Mouse (Mus musculus) cerebellum, adult 8-10 months (tissue): Measurements from ENCODE around the gene Mthfd2l.

Experiments
- DNase-seq: peaks from one replicate; pipeline ENCODE4 v3.0.0; 2022

The Mthfd2l gene

DNA sequence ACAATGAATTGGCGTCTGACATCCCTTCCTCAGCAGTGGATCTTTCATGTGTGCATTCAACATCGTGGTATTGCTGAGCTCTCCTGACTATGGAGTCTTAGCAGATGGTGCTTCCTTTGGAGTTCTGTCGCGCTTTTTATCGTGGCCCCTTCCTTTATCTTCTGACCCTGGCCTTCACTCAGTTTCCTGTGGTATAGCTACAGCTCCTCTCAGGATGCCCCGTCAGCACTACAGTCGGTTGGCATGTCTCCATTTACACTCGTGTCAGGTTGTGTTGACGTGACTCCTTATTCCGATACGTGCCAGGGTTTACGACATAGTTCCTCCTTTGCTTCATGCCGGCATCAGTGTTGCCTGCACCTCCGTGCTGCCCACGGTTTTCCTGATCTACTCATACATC is 18.6 kb downstream of the Mthfd2l start:
- no peak for DNase-seq

DNA sequence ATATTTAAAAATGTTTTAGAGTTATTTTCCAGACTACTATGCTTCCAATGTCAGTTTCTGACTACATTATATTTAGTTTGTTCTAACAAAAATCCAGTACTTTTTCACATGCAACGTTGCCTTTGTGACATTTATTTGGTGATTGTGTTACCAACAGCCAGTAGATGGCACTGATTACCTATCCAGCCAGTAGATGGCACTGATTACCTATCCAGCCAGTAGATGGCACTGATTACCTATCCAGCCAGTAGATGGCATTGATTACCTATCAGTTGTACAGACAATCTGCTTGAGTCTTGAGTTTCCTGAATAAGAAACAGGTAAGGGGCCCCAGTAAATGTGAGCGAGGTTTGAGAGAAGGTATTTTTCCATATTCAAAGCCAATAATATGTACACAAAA is 20.6 kb downstream of the Mthfd2l start:
- peak; percentile 34 for DNase-seq

DNA sequence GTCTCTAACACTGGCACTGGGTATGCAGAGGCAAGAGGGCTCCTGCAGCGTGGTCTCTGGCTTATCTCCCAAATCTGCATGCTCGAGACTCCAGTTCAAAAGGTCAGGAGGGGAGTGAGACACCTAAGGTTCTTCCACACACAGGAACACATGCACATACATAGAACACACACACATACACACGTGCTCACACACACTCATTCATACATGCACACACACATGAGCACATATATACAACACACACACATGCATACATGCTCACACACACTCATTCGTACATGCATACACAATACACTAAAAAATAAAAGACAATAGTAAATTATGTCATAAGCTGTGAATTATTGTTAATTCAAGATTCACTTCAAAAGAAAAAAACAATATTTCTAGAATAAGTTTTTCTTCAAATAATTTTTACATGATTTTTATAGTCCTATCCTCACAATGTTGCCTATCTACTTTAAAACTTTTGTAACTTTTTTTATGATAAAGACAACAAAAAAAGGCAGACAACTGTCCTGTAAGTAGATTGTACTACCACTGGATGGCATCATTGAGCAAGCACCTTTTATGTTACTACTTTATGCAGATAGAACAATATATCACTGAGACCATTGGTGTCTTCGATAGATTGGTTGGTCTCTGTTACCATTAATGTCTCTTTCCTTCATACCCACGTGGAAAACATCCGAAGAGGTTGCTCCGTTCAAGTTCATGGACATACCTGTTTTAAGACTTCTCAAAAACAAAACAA is 22.0 kb downstream of the Mthfd2l start:
- no peak for DNase-seq

DNA sequence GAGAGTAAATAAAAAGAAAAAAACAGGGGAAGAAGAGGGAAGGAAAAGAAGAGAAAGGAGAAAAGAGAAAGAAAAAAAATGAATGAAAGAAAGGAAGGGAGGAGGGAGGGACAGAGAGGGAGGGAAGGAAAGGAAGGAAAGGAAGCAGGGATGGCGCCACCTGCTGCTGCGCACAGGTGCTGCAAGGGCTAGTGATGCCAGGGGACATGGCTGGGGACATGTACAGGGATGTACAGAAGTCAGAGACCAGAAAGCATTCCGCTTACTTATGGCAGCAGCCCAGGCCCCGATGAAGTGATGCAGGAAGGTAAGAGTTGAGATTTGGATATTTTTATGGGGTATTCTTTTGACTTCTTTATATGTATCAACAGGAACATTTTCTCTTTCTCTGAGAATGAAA is 33.4 kb downstream of the Mthfd2l start:
- DNase-seq, result no peak

DNA sequence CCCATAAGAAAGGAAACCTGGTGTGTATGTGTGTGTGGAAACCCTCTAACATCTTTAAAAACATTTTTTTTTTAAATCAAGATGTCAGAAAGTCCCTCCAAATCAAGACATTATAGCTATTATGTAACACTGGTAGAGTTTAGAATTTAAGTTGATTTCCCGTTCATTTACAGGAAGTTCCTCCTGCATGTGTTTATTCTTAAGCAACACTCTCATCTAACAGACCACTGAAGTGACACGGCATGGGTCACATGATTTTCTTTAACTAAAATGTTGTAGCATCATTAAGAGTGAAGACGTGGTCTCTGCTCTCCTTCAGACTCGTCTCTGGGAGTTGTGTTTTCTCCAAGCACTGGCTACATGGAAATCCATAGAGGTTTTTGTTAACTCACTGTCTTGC is 33.8 kb downstream of the Mthfd2l start:
- no peak for DNase-seq

DNA sequence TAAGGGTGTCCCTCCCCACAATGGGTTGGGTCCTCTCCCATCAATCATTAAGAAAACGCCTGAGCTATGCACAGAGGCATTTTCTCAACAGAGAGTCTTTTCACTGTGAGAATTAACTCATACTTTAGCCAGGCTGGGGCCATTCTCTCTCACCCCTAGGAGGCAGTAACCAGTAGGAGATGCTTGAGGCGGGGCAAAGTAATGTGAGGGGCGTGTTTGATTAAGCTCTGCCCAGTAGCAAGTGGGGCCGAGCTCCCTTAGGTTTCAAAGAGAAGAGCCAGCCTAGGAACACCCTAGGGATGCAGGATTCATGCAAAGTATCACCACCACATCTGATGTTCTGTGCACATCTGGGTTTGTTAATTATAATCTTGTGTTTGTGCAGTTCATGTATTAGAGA is 34.5 kb downstream of the Mthfd2l start:
- DNase-seq, result no peak

DNA sequence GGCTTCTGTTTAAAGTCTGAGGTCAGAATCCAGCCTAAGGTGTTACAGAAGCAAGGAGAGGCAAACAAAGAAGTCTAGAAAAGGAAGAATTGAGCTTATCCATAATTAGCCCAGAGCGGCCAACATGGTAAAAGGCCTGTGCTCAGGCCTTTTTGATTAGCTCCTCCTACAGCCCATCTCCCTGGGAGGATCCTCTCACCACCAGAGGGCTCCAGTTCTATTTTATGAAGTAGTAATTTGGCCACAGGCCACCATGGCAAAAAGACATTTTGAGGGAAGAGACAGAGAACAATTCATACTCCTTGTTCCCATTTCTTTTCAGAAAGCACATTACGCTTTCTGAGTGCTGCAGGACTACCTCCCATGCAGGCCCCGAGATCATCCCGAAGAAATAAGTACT is 46.3 kb downstream of the Mthfd2l start:
- DNase-seq, result peak; percentile 34

DNA sequence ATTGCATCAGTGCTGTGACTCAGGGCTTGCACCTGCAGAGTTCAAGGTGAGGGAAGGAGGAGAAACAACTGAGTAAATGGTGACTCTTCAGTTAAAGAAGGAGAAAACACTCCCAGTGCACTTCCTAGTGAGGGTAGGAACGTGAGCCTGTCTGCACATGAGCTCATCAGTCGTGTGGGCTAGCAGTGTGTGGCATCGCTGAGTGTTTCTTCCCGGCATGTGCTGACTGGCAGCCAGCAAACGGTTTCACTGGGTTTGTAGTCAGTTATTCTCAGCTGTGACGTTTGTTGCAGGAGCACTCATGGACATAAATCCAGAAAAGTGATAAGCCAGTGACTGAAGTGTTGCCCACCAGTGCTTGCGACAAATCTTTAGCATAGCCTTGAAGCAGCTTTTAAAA is 49.4 kb downstream of the Mthfd2l start:
- DNase-seq, result no peak

DNA sequence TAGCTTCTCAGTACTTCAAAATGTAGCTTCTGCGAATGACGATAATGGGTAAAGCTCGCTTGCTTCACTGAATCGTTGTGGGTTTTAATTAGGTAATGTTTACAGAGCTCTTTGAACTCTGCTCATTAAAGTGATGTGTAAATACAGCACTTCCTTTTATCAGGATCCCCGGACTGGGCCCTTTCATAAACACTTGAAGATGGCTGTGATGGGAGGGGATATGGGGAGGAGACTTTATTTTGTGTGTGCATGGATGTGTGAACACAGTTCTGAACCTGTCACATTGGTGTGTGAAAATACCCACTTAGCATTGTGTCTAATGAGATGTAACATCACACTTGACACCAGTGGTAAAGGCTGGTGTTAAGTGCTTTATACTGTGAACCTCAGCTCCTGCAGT is 56.7 kb downstream of the Mthfd2l start:
- DNase-seq, result no peak

DNA sequence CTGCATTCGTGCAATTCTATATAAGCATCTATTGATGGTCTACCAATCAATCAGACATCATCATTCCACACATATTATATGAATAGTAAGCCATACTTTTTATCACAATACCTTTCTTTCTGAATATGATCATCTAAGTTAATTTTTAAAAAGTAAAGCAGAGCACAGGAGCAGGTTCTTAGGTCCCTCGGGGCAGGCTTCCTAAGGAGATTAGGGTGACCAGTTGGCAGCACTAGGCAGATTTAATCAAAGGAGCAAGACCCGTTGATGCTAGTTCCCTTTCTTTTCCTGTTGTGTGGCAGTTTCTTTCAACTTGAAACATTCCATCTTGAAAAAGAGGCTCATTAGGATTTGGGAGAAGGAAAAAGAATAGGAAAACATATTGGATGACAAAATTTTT is 57.2 kb downstream of the Mthfd2l start:
- DNase-seq, result no peak

DNA sequence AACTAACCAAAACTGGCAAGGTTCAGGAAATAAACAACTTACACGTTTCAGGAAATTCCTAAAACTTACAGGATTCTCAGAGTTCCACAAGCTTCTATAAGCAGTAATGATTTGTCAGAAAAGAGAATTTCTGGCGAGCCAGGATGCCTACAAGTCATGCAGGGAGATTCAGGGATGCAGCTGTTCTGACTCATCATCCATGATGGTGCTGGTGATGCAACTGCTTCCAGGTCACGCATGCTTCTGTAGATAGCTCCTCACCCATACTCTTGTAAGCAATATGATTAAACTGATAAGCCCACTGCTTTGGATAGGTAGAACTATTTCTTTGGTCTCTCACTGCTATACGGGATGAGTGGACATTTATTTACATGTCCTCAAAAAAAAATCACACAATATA is 57.7 kb downstream of the Mthfd2l start:
- DNase-seq, result no peak

DNA sequence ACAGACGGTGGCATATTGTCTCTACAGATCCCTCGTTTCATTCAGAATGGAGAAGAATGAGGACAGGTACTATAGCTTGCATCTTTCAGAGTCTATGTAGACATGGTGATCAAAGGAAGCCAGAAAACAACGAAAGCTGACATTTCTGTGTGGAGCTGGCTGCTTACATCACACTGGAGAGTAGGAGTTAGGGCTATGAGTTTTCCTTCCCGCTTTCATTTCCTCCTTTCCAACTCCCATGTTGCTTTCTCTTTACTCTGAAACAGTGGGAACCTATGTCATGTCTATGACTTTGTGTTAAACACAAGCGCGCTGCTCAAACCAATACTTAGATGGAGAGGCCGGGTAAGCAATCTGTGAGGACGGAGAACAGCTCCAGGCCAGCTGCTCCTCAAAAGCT is 69.0 kb downstream of the Mthfd2l start:
- DNase-seq, result no peak

DNA sequence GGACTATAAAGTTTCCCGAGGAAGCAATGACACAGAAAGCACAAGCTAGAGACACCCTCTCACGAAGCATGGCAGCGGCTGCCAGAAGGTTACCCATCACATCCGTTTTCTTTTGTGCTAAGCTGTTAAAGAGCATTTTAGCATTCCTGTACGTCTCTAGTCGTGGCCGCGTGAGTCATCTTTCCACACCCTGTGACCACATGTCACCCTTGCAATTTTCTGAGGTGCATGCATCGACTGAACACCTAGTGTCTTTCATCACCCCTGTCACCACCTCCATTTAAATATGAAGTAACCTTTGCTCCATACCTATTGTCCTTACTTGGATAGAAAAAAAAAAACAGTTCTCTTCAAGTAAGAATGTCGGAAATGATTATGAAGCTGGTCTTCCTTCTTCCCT is 84.3 kb downstream of the Mthfd2l start:
- no peak for DNase-seq

DNA sequence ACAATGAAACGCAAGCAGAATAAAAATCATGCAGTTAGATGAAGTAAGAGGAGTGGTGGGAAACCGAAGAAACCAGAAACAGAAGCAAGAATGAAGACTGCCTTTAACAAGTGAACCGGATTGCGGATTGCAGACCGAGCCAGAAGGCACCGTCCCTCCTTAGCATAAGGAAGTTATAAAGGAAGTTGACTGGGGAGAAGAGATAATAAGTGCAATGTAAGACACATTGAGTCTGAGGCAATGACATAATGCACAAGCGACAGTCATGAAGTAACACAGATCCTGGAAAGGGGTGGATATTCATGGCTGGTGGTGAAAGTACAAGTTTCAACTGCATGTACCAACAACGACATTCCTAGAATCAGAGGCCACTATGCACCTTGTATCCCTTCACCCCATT is 92.2 kb downstream of the Mthfd2l start:
- DNase-seq, result no peak

DNA sequence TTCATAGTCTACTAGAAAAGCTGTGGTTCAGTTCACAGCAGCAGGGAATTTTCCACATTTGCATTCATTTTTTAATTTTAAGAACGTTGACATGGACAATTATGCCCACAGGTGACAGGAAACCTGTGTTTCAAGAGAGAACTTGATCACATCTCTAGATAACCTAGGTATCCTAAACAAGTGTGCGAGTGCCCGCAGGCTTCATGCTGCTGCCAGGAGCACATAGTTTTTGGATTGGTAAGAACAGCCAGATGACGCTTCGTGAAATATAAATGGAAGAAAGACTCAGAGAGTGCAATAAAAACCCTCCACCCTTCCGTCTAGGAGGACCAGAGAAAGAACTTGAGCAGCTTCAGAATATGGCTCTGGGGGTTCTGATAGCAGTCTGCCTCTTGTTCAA is 96.2 kb downstream of the Mthfd2l start, which contains the start of gene Epgn:
Gene Epgn, plus strand, starts transcription at position 301 of the 400 bp plus-strand sequence.
- no peak for DNase-seq

DNA sequence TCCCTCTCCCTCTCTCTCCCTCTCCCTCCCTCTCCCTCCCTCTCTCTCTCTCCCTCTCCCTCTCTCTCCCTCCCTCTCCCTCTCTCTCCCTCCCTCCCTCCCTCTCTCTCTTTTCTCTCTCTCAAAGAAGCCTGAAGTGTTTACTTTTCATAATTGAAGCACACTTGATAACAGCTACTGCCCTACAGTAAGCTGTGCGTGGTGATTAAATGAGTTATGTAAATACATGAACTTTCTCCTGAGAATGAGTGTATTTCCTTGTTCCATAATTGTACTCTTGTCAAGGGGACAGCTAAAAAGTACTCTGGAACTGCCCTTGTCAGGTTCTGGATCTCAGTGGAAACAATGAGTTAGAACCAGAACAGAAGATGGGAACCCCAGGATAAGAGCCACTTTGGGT is 96.9 kb downstream of the Mthfd2l start:
- no peak for DNase-seq

DNA sequence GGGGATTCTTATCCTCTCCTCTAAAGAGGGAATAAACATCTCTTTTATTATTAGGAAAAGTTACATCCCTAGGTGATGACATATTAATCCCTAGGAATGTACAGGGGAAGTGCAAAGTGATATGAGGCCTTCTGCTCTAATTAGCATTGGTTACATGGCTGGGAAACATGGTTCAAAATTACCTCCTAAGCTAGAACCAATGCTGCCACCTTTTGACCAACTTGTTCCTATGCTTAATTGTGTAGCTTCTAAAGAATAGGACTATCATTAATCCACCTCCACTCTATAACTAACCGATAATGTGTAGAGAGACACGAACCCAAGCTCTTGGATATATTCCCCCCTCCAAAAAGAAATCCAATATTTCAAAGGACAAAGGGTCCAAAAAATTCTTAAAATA is 99.7 kb downstream of the Mthfd2l start:
- DNase-seq, result no peak

DNA sequence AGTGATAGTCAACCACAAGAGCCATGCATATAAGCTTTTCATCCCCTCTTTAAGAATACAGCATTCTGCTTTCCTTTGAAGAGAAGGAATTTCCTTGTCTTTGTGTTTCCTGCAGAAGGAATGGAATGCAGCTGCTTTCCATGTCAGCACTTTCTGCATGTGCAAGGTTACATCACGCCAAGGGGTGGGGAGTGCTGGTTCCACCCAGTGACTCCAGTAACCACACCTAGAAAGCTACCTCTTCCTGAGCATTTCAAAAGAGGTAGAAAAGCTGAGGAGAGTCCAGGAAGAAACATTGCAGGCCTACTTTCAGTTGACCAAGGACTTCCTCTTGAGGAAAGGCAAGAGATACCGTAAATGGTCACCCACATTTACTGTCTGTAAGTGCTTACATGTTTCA is 104.4 kb downstream of the Mthfd2l start:
- DNase-seq, result no peak

DNA sequence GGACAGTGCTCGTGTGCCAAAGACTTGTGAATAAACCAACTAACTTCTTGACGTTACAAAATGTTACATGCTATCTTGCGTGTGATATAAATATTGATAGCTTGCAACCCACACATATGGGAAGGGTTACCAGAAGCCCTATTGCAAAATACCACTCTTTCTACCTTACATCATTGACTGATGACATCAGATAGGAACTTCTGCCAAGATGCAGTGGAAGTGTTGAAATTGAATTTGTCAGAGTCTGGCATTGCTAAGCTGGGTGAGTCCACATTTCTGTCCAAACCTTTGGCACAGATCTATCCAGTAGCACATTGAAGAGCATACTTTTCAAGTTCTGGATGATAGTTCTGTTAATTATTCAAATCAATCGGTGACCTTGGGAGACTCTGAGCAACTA is 105.7 kb downstream of the Mthfd2l start:
- no peak for DNase-seq

DNA sequence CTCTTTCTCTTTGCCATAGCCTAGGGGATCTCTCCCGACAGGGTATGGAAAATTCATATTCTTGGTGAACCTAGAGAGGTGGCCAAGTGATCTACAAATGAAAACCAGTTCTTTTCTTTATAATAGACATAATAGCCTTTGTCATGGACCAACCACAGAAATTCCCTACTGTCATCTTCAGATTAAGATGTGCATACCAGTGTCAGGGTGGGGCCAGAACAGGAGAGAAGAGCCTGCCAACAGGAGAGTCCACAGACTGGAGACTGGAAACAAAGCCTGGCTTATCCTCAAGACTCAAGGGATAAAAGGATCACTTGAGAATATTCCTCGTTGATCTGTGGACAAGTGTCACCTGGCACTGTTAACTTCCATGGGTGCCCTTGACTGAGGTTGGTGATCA is 106.8 kb downstream of the Mthfd2l start:
- no peak for DNase-seq

DNA sequence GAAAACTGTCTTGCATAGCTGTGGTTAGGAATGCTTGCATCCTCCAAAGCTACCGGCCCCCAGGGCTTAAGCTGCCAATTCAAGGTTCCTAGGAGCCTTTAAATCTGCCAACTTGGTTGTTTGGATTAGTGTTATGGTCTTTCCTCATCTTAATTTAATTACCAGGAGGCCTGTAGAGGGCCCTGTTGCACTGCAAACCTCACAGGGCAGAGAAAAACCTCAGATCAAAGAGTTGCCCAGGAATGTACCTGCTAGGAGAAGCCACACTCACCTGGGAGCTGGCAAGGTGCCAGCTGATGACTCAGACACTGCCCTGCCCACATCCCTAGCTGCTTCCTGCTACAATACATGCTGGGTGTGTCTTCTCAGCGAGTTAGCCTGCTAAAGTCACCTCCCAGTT is 107.6 kb downstream of the Mthfd2l start:
- peak; percentile 1 for DNase-seq

DNA sequence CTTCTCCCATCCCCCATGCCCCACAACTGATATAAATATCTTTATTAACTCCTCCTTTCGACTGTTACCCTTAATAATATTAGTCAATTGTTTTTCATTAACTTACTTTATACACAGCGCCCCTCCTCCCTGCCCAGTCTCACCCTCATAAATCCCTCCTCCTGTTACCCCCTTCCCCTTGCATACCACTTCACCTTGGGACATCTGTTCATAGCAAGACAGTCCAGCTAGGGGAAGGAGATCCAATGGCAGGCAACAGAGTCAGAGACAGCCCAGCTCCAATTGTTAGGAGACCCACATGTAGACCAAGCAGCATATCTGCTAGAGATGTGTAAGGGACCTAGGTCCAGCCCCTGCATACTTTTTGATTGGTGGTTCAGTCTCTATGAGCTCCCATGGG is 108.0 kb downstream of the Mthfd2l start:
- no peak for DNase-seq

DNA sequence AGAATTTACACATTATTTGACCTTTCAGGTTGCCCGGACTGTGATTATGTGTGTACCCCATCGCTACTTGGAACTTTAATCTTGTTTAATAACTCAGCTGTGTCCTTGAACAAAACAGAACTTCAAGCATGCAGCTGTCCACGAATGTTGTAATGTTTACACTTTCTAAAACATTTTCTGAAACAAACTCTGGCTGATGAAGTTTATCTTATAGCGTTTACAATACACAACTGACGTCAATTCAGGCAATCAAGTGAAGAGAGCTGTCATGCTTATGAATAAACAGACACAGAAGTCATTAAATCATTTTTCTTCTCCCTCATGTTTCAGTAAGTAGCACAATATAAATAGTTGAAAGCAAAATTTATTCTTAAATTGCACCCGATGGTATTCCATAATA is 117.1 kb downstream of the Mthfd2l start:
- no peak for DNase-seq

DNA sequence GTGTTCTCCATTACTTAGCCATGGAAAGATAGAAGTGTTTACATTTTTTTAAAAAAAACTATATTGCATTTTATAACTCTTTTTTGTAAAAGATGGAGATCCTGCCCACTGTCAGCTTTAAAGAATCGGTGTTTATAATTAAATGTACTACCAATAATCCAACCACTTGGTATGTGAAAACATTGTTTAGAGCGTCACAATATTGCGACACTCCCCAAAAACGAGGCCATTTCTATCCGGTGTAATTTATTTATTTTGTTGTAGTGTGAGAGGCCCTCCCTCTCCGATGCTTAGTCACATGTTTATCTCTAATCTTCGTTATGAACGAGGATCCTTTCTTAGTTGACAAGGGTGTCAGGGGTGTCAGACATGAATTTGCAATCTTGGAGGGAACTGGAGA is 117.5 kb downstream of the Mthfd2l start:
- no peak for DNase-seq
